Mouse (Mus musculus): ENCODE measurements around the gene Arid1a. TPM values are rescaled to one million over a fixed set of nuclear protein-coding genes. Genes with fewer than 3 reads are reported as not detected.

Arid1a gene
- polyA plus RNA-seq, 1 experiment from 2014 or later: 37.8 TPM

DNA sequence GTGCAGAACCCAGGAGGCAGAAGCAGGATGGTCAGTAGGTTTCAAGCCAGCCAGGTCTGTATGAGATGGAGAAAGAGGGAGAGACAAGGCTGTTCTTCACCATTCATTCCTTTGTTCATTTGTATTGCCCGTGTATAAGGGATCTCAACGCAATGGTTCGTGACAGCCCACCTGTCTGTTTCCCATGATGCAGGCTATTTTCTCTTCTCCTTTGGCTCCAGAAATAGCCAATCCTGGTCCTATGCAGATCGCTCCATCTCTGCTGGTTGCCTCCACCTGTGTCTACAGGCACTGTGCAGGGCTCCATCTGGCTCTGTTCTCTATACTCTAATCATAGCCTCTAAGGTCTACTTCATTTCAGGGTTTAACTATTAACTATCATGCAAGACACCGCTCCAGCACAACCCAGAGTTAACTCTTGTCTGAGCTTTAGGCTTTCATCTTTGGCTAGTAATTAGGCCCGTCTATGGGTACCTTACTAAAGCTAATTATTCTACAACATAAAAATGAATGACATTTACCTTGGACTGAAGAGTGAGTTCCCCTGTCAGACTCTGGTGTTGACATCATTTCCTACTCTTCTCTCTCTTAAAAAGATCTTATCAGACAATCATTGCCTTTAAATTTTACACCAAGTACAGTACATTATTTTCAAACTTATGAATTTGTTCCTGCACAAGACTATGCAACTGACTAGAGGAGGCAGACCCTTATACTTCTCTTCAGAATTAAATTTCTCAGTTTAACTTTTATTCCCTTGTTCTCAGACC, 45.1 kb downstream of the Arid1a start:
- Histone ChIP-seq H3K4me3 (replicated peaks; ENCODE audit: low read length) (no peak overlapping the region), H3K27me3 (ENCODE audit: control insufficient read depth, insufficient read depth, low read length) (no peaks in the 10 kb centered on the region), H3K4me1 (replicated peaks; ENCODE audit: control insufficient read depth, insufficient read depth, low read length) (0 out of 2 replicates have a peak, but pooled peaks cover 6% of the 10 kb centered on the region), H3K36me3 (replicated peaks; ENCODE audit: control insufficient read depth, insufficient read depth) (peaks cover 64% of the 10 kb centered on the region), H3K4me2 (replicated peaks) (no peak overlapping the region), H3K9me3 (ENCODE audit: control insufficient read depth, low read length) (no peaks in the 10 kb centered on the region), H3K9ac (no peak overlapping the region), H3K27ac (no peak overlapping the region)
- DNase-seq (ENCODE audit: low spot score) (no peak), ATAC-seq (ENCODE audit: low FRiP score) (no peak)
- 77% methylated on average over 6 of the region's 6 CpGs for WGBS

DNA sequence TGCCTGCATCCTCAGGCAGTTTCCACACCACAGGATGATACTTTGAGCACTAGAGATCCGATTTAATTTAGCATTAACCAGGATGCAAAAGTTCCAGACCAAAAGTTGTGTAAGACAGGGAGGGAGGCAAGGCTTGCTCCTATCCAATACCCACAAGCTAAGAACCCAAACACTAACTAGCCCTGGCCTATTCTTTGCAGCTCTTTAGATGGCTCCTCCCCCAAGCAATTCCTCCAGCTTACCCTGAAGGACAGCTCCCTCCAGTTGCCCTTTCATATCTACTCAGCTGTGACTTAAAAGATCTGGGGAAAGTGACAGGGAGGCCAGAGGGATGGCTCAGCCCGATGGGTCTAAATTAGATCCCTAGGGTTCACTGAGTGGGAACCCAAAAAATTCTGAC, 47.2 kb downstream of the Arid1a start:
- H3K27ac ChIP-seq: no peak overlapping the region
- DNase-seq (ENCODE audit: low spot score) (no peak), ATAC-seq (ENCODE audit: low FRiP score) (no peak)
- no peaks in the 10 kb centered on the region for H3K27me3 ChIP-seq (ENCODE audit: control insufficient read depth, insufficient read depth, low read length)
- no peak overlapping the region for H3K4me3 ChIP-seq (replicated peaks; ENCODE audit: low read length)
- H3K9ac ChIP-seq: no peak overlapping the region
- H3K9me3 ChIP-seq (ENCODE audit: control insufficient read depth, low read length): no peaks in the 10 kb centered on the region
- no peak overlapping the region for H3K4me2 ChIP-seq (replicated peaks)
- 42% methylated on average over 2 of the region's 2 CpGs for WGBS
- peaks cover 54% of the 10 kb centered on the region for H3K36me3 ChIP-seq (replicated peaks; ENCODE audit: control insufficient read depth, insufficient read depth)
- H3K4me1 ChIP-seq (replicated peaks; ENCODE audit: control insufficient read depth, insufficient read depth, low read length): 0 out of 2 replicates have a peak, but pooled peaks cover 9% of the 10 kb centered on the region

DNA sequence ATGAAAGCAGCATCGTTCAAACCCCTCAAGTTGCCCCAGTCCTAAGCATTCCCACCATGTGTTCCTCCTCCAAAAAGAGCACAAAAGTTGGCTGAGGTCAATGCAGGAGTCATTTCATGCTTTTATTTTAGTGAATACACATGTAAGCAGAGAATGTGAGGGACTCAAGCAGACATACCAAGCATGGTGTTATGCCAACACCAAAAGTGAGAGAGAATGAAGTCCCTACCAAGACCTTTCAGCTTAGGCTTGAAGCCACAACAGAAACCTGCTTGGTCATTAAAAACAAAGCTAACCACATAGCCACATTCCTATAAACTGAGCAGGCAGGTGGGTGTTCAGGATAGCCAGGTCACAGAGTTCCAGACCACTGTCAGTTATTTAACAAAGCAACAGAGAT, 49.1 kb downstream of the Arid1a start:
- DNase-seq (ENCODE audit: low spot score): no peak
- no peak for ATAC-seq (ENCODE audit: low FRiP score)
- 30% methylated on average over 1 of the region's 1 CpGs for WGBS
- H3K27ac ChIP-seq: peak overlapping the region; percentile 34
- 0 out of 2 replicates have a peak, but pooled peaks cover 9% of the 10 kb centered on the region for H3K4me1 ChIP-seq (replicated peaks; ENCODE audit: control insufficient read depth, insufficient read depth, low read length)
- H3K4me2 ChIP-seq (replicated peaks): no peak overlapping the region
- no peak overlapping the region for H3K4me3 ChIP-seq (replicated peaks; ENCODE audit: low read length)
- 0 out of 2 replicates have a peak overlapping the region, but pooled peaks have one; percentile 13 for H3K9ac ChIP-seq
- peaks cover 36% of the 10 kb centered on the region for H3K36me3 ChIP-seq (replicated peaks; ENCODE audit: control insufficient read depth, insufficient read depth)
- no peaks in the 10 kb centered on the region for H3K9me3 ChIP-seq (ENCODE audit: control insufficient read depth, low read length)
- no peaks in the 10 kb centered on the region for H3K27me3 ChIP-seq (ENCODE audit: control insufficient read depth, insufficient read depth, low read length)

DNA sequence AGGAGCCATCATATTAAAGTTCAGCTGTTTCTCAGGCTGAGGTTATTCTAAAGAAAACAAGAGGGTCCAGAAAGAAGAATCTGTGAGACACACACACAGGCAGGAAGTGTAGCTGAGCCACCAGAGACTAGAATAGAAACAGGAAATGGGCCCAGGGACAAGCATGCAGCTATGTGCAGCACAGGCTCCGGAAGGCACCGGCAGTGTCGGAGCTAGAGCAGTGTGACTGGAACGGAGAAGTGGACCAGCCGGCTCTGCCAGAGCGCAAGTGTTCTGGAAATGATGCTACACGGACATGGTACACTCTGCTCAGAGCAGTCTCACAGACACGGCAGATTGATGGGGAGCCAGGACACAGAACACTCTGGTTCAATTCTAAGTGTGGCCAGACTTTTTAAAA, 49.6 kb downstream of the Arid1a start:
- Histone ChIP-seq H3K27me3 (ENCODE audit: control insufficient read depth, insufficient read depth, low read length) (no peaks in the 10 kb centered on the region), H3K9me3 (ENCODE audit: control insufficient read depth, low read length) (no peaks in the 10 kb centered on the region), H3K9ac (0 out of 2 replicates have a peak overlapping the region, but pooled peaks have one; percentile 13), H3K4me2 (replicated peaks) (no peak overlapping the region), H3K27ac (peak overlapping the region; percentile 47), H3K4me3 (replicated peaks; ENCODE audit: low read length) (no peak overlapping the region), H3K36me3 (replicated peaks; ENCODE audit: control insufficient read depth, insufficient read depth) (peaks cover 36% of the 10 kb centered on the region), H3K4me1 (replicated peaks; ENCODE audit: control insufficient read depth, insufficient read depth, low read length) (0 out of 2 replicates have a peak, but pooled peaks cover 9% of the 10 kb centered on the region)
- DNase-seq (ENCODE audit: low spot score): no peak
- 74% methylated on average over 8 of the region's 8 CpGs for WGBS
- no peak for ATAC-seq (ENCODE audit: low FRiP score)

DNA sequence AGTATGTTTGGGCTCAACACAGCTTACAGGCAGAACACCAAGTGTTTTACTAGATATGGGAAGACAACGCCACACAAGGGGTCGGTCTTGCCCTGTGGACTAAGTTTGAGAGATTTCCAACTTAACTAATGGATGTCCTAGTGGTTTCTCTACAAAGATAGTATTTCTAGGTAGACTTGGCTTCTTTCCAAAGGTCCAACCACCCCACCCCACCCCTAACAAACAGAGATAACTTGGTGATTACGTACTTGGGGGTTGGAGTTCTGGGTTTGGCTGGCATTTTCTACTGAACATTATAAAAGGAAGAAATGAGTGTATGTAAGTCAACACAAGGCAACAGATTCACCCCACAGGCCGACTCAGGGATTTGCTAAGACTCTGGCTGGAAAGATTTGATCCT, 51.5 kb downstream of the Arid1a start:
- no peak overlapping the region for H3K4me2 ChIP-seq (replicated peaks)
- peaks cover 31% of the 10 kb centered on the region for H3K36me3 ChIP-seq (replicated peaks; ENCODE audit: control insufficient read depth, insufficient read depth)
- DNase-seq (ENCODE audit: low spot score): no peak
- ATAC-seq (ENCODE audit: low FRiP score): no peak
- H3K27me3 ChIP-seq (ENCODE audit: control insufficient read depth, insufficient read depth, low read length): no peaks in the 10 kb centered on the region
- H3K4me1 ChIP-seq (replicated peaks; ENCODE audit: control insufficient read depth, insufficient read depth, low read length): 0 out of 2 replicates have a peak, but pooled peaks cover 3% of the 10 kb centered on the region
- no peak overlapping the region for H3K4me3 ChIP-seq (replicated peaks; ENCODE audit: low read length)
- H3K27ac ChIP-seq: no peak overlapping the region
- WGBS: 92% methylated on average over 4 of the region's 4 CpGs
- H3K9me3 ChIP-seq (ENCODE audit: control insufficient read depth, low read length): no peaks in the 10 kb centered on the region
- H3K9ac ChIP-seq: no peak overlapping the region

DNA sequence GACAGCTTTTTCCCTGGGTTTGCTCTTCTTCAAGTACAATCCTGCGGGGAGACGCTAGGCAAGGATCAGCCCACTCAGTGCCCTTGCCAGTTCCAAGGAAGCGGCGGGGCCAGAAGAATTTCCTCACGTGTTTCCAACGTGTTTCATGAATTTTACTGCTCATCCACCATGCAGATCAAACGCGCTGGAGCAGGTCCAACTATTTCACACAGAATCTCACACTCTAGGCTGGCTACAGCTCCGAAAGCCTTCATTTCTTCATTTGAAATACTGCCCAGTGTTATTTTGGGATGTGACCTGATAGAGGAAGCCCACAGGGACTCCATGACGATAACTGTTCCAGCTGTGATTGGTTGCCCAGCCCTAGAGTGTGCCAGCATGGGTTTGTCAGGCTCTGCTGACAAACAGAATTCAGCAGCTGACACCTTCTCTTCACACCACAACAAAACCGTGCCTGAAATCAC, 55.6 kb downstream of the Arid1a start:
- no peak overlapping the region for H3K4me3 ChIP-seq (replicated peaks; ENCODE audit: low read length)
- ATAC-seq (ENCODE audit: low FRiP score) (no peak), DNase-seq (ENCODE audit: low spot score) (no peak)
- H3K9me3 ChIP-seq (ENCODE audit: control insufficient read depth, low read length): no peaks in the 10 kb centered on the region
- no peak overlapping the region for H3K4me2 ChIP-seq (replicated peaks)
- WGBS: 74% methylated on average over 11 of the region's 11 CpGs
- peaks cover 26% of the 10 kb centered on the region for H3K36me3 ChIP-seq (replicated peaks; ENCODE audit: control insufficient read depth, insufficient read depth)
- H3K9ac ChIP-seq: no peak overlapping the region
- no peaks in the 10 kb centered on the region for H3K27me3 ChIP-seq (ENCODE audit: control insufficient read depth, insufficient read depth, low read length)
- H3K4me1 ChIP-seq (replicated peaks; ENCODE audit: control insufficient read depth, insufficient read depth, low read length): 0 out of 2 replicates have a peak, but pooled peaks cover under 1% of the 10 kb centered on the region
- no peak overlapping the region for H3K27ac ChIP-seq

DNA sequence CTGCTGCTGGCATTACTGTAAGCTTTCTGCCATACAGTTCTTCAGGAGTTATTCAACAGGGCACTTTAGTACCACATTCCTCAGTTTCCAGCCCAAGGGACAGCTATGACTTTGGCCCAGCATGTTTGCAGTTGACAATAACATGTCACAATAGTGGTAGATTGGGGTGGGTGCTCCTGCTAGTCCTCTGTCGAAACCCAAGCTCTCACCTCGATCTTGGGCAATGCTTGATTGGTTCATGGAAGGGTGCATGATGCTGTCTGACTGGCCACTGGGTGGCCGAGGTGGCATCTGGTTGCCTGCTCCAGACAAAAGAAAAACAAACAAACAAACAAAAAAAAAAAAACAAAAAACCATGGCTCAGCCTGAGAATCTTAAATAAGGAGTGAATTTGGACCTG, 61.2 kb downstream of the Arid1a start:
- H3K36me3 ChIP-seq (replicated peaks; ENCODE audit: control insufficient read depth, insufficient read depth): peaks cover 77% of the 10 kb centered on the region
- DNase-seq (ENCODE audit: low spot score): no peak
- WGBS: 86% methylated on average over 3 of the region's 3 CpGs
- no peak overlapping the region for H3K27ac ChIP-seq
- no peak overlapping the region for H3K9ac ChIP-seq
- H3K27me3 ChIP-seq (ENCODE audit: control insufficient read depth, insufficient read depth, low read length): no peaks in the 10 kb centered on the region
- no peak overlapping the region for H3K4me3 ChIP-seq (replicated peaks; ENCODE audit: low read length)
- H3K4me1 ChIP-seq (replicated peaks; ENCODE audit: control insufficient read depth, insufficient read depth, low read length): no peaks in the 10 kb centered on the region
- H3K9me3 ChIP-seq (ENCODE audit: control insufficient read depth, low read length): no peaks in the 10 kb centered on the region
- no peak for ATAC-seq (ENCODE audit: low FRiP score)
- H3K4me2 ChIP-seq (replicated peaks): no peak overlapping the region

DNA sequence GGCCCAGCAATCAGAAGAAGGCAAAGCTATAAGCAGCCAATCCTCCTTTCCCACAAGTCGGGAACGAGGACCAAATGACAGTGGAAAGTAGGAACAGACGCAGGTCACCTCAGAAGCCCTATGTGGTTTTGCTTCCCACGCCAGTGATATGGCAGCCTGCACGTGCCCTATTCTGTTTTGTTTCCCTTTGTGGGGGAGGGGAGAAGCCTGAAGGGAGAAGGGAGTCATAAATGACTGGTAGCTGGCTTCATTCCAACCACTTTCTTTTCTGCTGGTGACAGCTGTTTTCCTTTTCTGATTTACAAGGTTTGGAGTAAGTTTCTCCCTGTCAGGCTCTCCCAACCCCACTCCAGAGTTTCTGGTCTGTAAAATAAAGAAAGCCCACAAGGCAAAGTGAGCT, 66.3 kb downstream of the Arid1a start:
- Histone ChIP-seq H3K27me3 (ENCODE audit: control insufficient read depth, insufficient read depth, low read length) (no peaks in the 10 kb centered on the region), H3K9me3 (ENCODE audit: control insufficient read depth, low read length) (no peaks in the 10 kb centered on the region), H3K27ac (peak overlapping the region; percentile 38; the same call in 1 of the 2 replicates), H3K4me2 (replicated peaks) (no peak overlapping the region), H3K4me3 (replicated peaks; ENCODE audit: low read length) (no peak overlapping the region), H3K36me3 (replicated peaks; ENCODE audit: control insufficient read depth, insufficient read depth) (peaks cover 100% of the 10 kb centered on the region), H3K9ac (no peak overlapping the region), H3K4me1 (replicated peaks; ENCODE audit: control insufficient read depth, insufficient read depth, low read length) (no peaks in the 10 kb centered on the region)
- 31% methylated on average over 5 of the region's 5 CpGs for whole genome bisulfite sequencing
- DNase-seq (ENCODE audit: low spot score) (no peak), ATAC-seq (ENCODE audit: low FRiP score) (no peak)

DNA sequence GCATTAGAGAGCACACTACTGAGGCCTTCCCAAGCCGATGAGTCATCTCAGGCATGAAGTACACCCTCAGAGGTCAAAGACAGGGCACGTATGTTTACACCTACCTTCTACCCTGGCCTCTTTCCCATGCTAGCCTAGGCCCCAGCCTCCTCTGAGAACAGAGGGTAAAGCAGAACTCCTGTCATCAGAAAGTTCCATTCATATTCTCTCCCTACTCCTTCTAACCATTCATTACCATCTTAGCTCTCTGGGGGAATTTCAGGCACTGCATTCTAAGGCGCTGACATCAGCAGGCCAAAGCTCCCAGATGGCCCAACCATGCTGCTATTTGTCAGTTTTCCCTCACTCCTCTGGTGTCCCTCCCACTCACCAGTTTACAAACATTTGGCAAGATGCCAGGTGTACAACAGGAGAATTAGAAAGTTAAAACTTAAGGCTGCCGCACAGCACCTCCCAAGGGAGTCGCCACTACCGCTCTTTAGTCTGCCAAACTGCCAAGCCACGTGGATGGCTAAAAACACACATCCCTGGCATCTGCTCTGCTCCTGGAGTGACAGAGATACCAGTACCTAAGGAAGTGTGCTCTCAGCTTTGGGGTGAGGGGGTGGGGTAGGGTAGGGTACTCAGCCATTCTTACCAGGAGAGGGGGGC, 68.0 kb downstream of the Arid1a start:
- Histone ChIP-seq H3K27ac (no peak overlapping the region), H3K4me3 (replicated peaks; ENCODE audit: low read length) (no peak overlapping the region), H3K9ac (no peak overlapping the region), H3K4me2 (replicated peaks) (no peak overlapping the region), H3K36me3 (replicated peaks; ENCODE audit: control insufficient read depth, insufficient read depth) (peaks cover 100% of the 10 kb centered on the region), H3K27me3 (ENCODE audit: control insufficient read depth, insufficient read depth, low read length) (no peaks in the 10 kb centered on the region), H3K4me1 (replicated peaks; ENCODE audit: control insufficient read depth, insufficient read depth, low read length) (no peaks in the 10 kb centered on the region), H3K9me3 (ENCODE audit: control insufficient read depth, low read length) (no peaks in the 10 kb centered on the region)
- ATAC-seq (ENCODE audit: low FRiP score) (no peak), DNase-seq (ENCODE audit: low spot score) (no peak)
- WGBS: 57% methylated on average over 7 of the region's 7 CpGs

Data from hindbrain, embryonic 14.5 days (tissue).